Mouse (Mus musculus): Measurements from ENCODE around the gene Snrpe. TPM values are rescaled to one million over a fixed set of nuclear protein-coding genes. Genes with fewer than 3 reads are reported as not detected.

Snrpe gene
- polyA plus RNA-seq, 1 experiment from 2014 or later, result 875 TPM

DNA sequence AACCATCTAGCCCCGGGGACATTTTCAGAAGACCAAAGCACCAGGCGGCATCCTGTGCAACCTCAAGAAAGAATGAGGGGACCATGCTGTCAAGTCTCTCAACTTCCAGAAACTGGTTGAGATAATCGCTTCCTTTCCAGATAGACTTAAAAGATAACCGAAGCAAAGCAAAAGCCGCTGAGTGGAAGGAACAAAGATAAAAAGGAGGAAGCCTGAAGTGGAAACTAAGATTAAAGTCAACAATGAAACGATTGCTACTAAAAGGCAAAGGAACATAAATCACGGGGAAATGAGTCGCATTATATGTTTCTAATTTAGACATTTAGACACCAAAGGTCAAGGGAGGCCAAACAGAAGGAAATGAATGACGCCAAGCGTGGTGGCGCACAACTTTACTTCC, 38.8 kb downstream of the Snrpe start:
- Histone ChIP-seq H3K4me2 (no peak overlapping the region), H3K4me3 (ENCODE audit: low read depth, low read length) (no peak overlapping the region), H3K4me1 (ENCODE audit: control insufficient read depth, insufficient read depth, low read length) (no peaks in the 10 kb centered on the region), H3K27ac (ENCODE audit: low read depth, low read length) (no peak overlapping the region), H3K9me3 (ENCODE audit: control insufficient read depth, low read length) (no peaks in the 10 kb centered on the region), H3K27me3 (ENCODE audit: control insufficient read depth, insufficient read depth, low read length) (no peaks in the 10 kb centered on the region), H3K36me3 (ENCODE audit: control insufficient read depth, insufficient read depth, low read length) (no peaks in the 10 kb centered on the region), H3K9ac (ENCODE audit: low read length) (no peak overlapping the region)
- WGBS, result 91% methylated on average over 11 of the region's 11 CpGs
- ATAC-seq (ENCODE audit: low FRiP score), result no peak
- no peak for DNase-seq (ENCODE audit: low spot score, missing footprints)

Other genes starting within 250 kb of the Snrpe start
- 2.1 and 2.5 TPM in 2 replicates for gene Etnk2, start 246.7 kb downstream of the Snrpe start, polyA plus RNA-seq (2014; fragmentation: Nextera tagmentation; extraction: Ambion mirVana)
- 22.3 and 23.9 TPM in 2 replicates for gene Sox13, start 185.9 kb downstream of the Snrpe start, polyA plus RNA-seq (2014; fragmentation: Nextera tagmentation; extraction: Ambion mirVana)
- not detected in 2 replicates for gene Zbed6, start 50.6 kb upstream of the Snrpe start, polyA plus RNA-seq (2014; fragmentation: Nextera tagmentation; extraction: Ambion mirVana)
- gene Gm38394, start 51.0 kb upstream of the Snrpe start, polyA plus RNA-seq (2014; fragmentation: Nextera tagmentation; extraction: Ambion mirVana), result 5.3 and 6.3 TPM in 2 replicates
- 0.19 and 0.20 TPM in 2 replicates for gene Lax1, start 79.8 kb upstream of the Snrpe start, polyA plus RNA-seq (2014; fragmentation: Nextera tagmentation; extraction: Ambion mirVana)
- 7.6 and 8.3 TPM in 2 replicates for gene Atp2b4, start 190.8 kb upstream of the Snrpe start, polyA plus RNA-seq (2014; fragmentation: Nextera tagmentation; extraction: Ambion mirVana)